Mouse (Mus musculus) MEL (cell line): ENCODE results near the gene Stard10.

Source experiments
- CTCF ChIP-seq, 3 experiments: IDR thresholded peaks in 2 of 3; conservative IDR thresholded peaks in 1 of 3; 2 replicates each; pipeline ENCODE4 v1.5.1; 2011 to 2012; ENCODE audit warnings: low read length in 3 of 3, low read depth in 2 of 3, mild to moderate bottlenecking in 2 of 3, improper control_type of control experiment in 1 of 3, inconsistent platforms in 1 of 3, mixed read lengths in 1 of 3, moderate library complexity in 1 of 3; ENCODE audit not compliant: control insufficient read depth in 1 of 3, insufficient read depth in 1 of 3, poor library complexity in 1 of 3, severe bottlenecking in 1 of 3
- EP300 ChIP-seq, 2 experiments: IDR thresholded peaks; 2 replicates each; pipeline ENCODE4 v1.6.1; 2011; ENCODE audit warnings: improper control_type of control experiment in 2 of 2, low read length in 2 of 2, low read depth in 1 of 2, mild to moderate bottlenecking in 1 of 2
- GATA1 ChIP-seq: IDR thresholded peaks from 2 replicates; pipeline ENCODE4 v1.6.1; 2011; ENCODE audit warnings: low read depth, low read length, improper control_type of control experiment
- POLR2A ChIP-seq, 2 experiments: IDR thresholded peaks; 2 replicates each; pipeline ENCODE4 v1.6.1; 2011 to 2012; ENCODE audit warnings: low read length in 2 of 2, mild to moderate bottlenecking in 2 of 2, control low read depth in 1 of 2, improper control_type of control experiment in 1 of 2, low read depth in 1 of 2, moderate library complexity in 1 of 2; ENCODE audit not compliant: control insufficient read depth in 1 of 2, insufficient read depth in 1 of 2, poor library complexity in 1 of 2
- USF1 ChIP-seq: IDR thresholded peaks from 2 replicates; pipeline ENCODE4 v1.6.1; 2014; ENCODE audit warnings: low read depth, mild to moderate bottlenecking, inconsistent platforms, low read length, improper control_type of control experiment, moderate library complexity

DNA sequence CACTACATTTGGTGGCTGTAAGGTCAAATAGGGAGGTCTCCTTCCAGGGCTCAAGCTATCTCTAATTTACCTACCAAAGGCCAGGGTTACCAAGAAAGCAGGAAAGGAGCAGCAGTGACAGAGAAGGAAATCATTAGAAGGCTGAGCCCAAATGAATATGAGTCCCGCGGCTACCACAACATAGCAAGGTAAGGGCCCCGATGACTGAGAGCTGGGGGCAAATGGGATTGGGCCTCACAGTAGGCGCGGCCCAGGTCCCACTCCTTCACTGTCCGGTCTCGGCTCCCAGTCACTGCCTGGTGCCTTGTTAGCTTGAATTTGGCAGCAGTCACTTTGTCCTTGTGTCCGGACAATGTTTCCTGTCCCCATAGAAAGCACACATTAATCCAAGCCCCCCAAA, 25.2 kb upstream of the Stard10 start:
- TF ChIP-seq CTCF (IDR thresholded peaks at IDR 0.05 in 2 of 3, conservative IDR thresholded peaks at IDR 0.05 in 1 of 3; ENCODE audit: control insufficient read depth in 1 of 3, insufficient read depth in 1 of 3, low read depth in 2 of 3, low read length in 3 of 3, poor library complexity in 1 of 3, severe bottlenecking in 1 of 3): no peak
- no peak for TF ChIP-seq POLR2A (IDR thresholded peaks at IDR 0.05; ENCODE audit: control insufficient read depth in 1 of 2, insufficient read depth in 1 of 2, low read depth in 1 of 2, low read length in 2 of 2, poor library complexity in 1 of 2)
- TF ChIP-seq USF1: no peak
- no peak for TF ChIP-seq GATA1
- TF ChIP-seq EP300 (IDR thresholded peaks at IDR 0.05; ENCODE audit: low read depth in 1 of 2, low read length in 2 of 2): no peak
